Mouse (Mus musculus) spleen, adult 2 months (tissue): Measurements from ENCODE around the gene Kcnj11.

ENCODE experiments used
- CTCF ChIP-seq: fragments of 200-500 bp; IDR thresholded peaks from 2 replicates; pipeline ENCODE4 v1.5.1; 2011; ENCODE audit warnings: mild to moderate bottlenecking, inconsistent platforms; ENCODE audit not compliant: insufficient read depth, insufficient read length, insufficient replicate concordance; ENCODE audit errors: extremely low read depth
- POLR2A ChIP-seq: fragments of 200-500 bp; IDR thresholded peaks from 2 replicates; pipeline ENCODE4 v1.6.1; 2011; ENCODE audit warnings: low read depth, low read length, inconsistent platforms

GRCm38 (mm10) chr7:46111212-46111817, 10.8 kb upstream of the Kcnj11 start:
- TF ChIP-seq POLR2A (no peak), CTCF (no peak)
